Mouse (Mus musculus) heart, postnatal 0 days (tissue): Measurements from ENCODE around the gene Eddm3b.

Source experiments
- CTCF ChIP-seq: IDR thresholded peaks from 2 replicates; pipeline ENCODE4 v1.5.1; 2016; ENCODE audit warnings: antibody characterized with exemption, control low read depth, low read depth
- EP300 ChIP-seq: IDR thresholded peaks from 2 replicates; pipeline ENCODE4 v1.6.1; 2016; ENCODE audit warnings: antibody characterized with exemption, low read depth

- TF ChIP-seq CTCF: no peak
- no peak for TF ChIP-seq EP300
Observed at GRCm38 (mm10) chr14:51113916-51114560, at the start of gene Eddm3b.
